Mouse (Mus musculus): Measurements from ENCODE around the gene Ptpn6.

GRCm38 (mm10) chr6:124674591-124674990, 63.9 kb downstream of the Ptpn6 start:
- TF ChIP-seq CTCF (IDR thresholded peaks at IDR 0.05; ENCODE audit: extremely low read depth, insufficient read depth, insufficient read length, insufficient replicate concordance) (no peak), POLR2A (IDR thresholded peaks at IDR 0.05; ENCODE audit: low read depth, low read length) (no peak)

Measured in spleen, adult 2 months (tissue).